Mouse (Mus musculus) ZHBTc4 (cell line): Measurements from ENCODE around the gene Olfr1341.

ENCODE experiments used
- DNase-seq: peaks from one replicate; pipeline ENCODE4 v3.0.0-alpha.2; 2011; ENCODE audit warnings: low read depth, low spot score

Gene Olfr1341

DNA sequence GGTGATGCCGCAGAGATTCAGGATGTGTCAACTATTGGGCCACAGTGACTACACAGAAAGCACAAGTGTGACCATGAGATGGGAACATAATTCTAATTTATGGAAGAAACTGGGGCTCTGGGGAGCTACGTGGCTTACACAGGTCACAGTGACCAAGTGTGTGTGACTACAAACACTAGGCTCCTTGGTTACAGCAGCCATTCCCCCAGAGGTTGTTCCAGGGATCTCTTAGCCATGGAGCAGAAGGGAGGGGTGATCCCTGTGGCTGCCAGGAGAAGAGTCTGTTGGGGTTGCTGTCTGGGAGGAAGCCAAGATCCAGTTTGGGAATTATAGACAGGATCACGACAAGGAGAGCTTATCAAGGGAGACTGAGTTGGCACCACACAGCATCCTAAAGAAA lies at the start of gene Olfr1341:
Gene Olfr1341, plus strand, starts transcription at position 301 of the 400 bp plus-strand sequence.
- no peak for DNase-seq

DNA sequence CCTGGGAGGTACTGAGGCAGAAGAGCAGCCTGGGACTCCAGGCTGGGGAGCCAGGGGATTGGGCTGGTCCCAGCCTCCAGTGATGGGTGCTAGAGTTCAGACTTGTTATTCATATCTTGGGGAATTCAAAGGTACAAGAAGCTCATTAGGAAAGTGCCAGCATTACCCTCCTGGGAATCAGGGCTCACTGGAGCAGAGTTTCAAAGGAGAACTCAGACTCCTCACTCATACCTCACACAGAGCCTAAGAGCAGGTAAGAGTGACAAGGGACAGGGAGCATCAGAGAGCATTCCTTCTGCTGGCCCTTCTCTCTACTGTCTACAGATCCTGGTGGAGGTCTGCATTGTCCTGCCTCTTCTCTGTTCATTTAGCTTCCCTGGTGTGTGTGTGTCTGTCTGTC lies 44.7 kb upstream of the Olfr1341 start, which contains the start of gene Olfr62:
Gene Olfr62, plus strand, starts transcription at position 301 of the 400 bp plus-strand sequence.
- DNase-seq = no peak

DNA sequence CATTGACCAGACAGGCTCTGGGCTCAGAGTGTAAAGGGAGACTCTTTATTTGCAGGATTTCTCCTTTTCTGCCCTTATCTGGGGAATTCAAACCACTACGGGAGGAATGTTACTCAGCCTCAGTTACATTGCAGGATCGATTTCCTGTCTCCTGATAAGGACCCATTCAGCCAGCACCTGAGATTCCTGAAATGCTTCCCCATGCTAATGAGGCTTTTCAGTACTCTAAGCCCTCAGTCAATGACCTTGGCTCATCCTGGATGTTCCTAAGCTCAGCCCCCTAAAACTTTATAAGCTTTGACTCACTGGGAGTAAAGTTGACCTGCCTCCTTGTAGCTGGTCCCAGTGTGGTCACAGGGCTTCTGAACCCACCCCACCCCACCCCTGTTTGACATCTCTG lies 16.2 kb upstream of the Olfr1341 start:
- DNase-seq = peak; percentile 83

DNA sequence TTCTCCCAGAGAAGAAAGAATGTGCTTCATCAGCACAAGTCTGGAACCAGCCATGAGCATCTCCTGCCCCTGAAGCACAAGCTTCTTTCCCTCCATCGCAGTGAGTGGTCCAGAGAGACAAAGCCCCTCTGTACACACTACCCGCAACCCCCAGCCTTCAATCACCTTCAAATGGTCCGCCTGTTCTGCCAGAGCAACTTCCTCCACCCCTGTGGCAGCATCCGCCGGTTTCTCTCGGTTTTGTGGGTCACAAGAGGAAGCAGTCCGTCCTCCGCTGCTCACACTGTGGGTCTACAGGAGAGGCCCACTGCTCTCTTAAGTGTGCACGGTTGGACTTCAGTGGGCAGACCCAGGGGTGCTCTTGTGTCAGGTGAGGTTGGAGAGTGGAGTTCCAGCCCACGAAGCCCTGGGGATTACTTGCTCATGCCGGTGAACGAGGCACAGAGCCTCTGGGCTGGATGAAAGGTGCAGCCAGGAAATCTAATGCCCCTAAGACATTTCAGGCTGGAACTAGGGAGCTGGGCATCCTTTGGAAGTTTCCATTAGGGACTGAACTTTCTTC lies 10.8 kb upstream of the Olfr1341 start, which contains the start of gene Olfr1342:
Gene Olfr1342, minus strand, starts transcription at position 345 of the 562 bp plus-strand sequence.
- no peak for DNase-seq

DNA sequence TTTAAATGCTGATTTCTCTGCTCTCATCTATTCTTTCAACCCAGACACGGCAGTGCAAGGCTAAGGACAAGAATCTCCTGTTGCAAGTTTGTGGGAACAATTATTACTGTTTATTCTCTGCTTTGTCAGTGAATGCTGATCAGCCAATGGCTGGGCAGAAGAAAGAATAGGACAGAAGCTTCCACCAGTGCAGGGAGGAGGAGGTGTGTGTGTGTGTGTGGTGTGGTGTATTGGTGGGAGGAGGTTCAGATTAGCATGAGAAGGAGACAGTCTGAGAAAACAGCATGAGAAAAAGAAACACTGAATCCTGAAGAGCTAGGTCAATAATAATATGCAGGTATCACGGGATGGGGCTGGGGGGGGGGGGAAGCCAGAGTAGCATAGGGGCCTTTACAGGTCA lies 9.5 kb upstream of the Olfr1341 start:
- DNase-seq = no peak

DNA sequence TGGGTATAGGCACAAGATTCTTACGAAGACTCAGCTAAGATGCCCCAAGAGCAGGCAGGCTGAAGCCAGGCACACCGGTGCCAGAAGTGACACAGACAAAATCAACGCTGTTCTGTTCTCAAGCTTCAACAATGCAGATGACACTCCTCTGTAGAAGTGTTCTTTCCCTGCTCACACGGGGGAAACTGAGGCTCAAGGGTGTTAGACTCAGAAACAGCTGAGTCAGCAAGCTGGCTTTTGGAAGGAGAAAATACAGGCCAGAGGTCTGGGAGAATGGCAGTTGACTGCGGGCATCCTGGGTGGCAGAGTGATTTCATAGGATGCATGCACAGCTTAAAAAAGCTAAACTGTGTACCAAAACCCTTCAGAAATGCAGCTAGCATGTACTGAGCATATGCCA lies 4.8 kb downstream of the Olfr1341 start:
- no peak for DNase-seq

DNA sequence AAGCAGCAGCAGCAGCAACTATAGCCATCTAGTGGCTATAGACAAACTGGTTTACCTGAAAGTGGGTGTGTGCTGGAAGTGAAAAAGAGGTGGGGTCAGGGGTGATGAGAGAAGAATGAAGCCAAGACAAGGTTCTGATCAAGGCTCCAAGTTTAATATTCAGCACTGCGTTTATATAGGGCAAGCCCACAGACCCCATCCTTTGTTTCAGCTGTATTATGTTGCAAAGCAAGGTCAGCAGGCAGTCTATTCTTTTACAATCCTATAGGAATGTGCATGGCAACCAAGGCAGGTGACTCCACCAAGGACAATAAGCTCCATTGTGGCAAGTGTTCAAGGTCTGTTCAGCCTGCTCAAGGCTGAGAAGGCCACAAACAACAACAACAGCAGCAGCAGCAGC lies 8.3 kb downstream of the Olfr1341 start:
- DNase-seq = peak; percentile 85

DNA sequence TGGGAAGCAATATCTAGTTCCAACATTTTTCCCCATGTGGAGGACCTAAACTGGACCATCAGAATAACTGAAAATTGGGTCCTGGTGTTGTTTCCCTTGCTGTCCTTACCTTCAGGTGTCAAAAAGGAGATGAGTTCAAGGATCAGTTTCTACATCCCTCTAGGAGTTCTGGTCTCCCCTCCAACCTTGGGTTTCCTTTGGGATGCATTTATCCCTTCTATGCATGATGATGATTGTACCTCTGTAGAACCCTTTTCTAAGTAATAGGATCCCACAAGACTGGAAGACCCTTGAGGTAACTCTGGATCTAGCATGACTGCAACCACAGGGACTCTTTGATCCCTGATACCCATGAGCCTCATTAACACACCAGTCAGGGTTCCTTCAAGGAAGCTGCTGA lies 16.5 kb downstream of the Olfr1341 start, which contains the start of gene Olfr1340:
Gene Olfr1340, plus strand, starts transcription at position 301 of the 400 bp plus-strand sequence.
- DNase-seq = no peak

DNA sequence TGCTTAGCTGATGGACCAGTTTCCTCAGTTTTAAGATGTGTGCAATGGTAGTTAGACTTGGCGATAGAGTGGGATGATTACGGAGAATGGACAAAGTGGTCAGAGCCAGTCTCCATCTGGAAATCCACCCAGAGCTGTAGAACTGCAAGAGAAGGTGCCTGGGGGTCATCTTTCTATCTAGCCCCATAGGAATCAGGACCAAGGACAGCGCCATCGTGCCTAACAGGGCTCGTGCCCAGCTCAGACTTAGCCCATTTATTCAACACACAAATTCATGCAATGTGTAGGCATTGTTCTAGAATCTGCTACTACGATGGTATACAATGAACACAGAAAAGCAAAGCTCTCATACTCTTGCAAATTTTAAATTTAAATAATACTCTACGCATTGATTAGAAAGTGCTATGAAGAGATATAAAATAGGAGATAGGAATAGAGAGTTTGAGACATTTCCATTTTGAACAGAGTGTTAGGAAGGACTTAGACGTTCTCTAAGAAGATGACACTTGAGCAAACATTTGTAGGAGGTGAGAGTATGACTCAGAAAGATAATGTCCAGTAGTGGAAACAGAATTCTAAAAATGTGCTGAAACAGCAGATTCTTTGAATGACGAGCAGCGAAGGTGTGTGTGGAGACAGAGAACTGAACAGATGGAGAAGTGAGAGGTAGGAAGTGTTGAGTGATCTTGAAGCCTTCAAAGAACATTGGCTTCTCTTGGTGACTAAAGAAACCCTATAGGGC lies 18.6 kb downstream of the Olfr1341 start:
- peak; percentile 58 for DNase-seq

DNA sequence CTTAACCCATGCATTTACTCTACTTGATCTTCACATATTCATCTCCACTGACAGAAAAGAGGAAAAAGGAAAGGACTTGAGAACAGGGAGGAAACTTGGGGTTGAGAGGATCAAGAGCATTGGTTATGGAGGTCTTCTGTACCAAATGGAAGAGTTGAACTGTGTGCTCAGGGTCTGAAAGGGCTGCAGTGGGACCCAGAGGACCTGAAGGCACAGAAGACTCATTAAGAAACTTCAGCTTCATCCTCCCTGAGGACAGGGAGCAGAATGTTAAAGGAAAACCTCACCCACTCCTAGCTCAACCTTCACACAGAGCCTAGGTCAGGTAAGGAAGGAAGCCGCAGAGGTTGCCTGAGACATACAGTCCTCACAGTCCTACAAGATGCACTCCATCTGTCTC lies 28.6 kb downstream of the Olfr1341 start, which contains the start of gene Olfr1339:
Gene Olfr1339, plus strand, starts transcription at position 301 of the 400 bp plus-strand sequence.
- no peak for DNase-seq

DNA sequence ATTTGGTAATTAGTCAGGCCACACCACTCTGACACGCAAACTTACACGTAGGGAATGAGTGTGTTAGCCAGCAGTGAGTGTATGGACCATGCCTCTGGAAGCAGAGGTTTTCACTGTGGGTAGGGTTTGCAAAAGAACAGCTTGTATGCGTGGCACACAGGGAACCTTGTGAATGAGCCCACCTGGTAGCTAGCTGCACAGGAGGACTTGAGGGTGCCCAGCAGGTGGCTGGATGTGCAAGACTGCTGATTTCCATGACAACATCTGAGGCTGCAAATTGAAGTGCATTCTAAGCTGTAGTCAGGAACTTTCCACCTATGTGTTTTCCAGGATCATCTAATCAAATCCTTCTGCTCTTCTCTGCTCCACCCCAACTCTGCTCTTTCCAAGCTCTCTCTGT lies 36.3 kb downstream of the Olfr1341 start:
- no peak for DNase-seq

DNA sequence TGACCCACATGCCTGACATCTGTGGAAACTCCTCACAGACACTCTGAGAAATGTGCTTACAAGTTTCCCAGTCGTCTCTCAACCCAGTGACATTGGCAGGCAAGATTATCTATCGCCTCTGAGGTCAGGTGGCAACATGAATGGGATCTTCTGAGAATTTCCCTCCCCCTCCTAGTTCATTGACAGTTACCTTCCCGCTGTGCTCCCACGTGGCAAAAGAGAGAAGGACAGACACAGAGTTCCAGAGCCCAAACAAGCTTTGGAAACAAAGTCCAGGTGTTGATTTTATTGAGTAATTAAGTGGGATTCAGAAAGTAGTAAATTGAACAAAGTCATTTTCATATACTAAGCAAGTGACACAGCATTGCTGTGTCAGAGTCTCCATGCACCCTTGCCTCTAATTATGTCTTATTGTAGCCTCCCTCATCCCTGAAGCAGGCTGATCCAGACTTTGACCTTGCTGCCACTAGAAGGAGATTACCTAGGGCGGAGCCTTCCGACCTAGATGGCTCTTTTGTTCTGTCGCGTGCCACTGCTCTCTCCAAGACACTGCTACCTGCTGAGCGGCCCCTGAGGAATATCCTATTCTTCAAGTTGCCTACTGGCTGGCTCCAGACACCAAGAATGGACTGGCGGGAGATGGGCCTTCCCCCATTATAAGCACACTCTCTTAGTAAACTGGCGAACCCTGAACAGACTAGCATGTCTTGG lies 37.8 kb downstream of the Olfr1341 start:
- peak; percentile 98 for DNase-seq

DNA sequence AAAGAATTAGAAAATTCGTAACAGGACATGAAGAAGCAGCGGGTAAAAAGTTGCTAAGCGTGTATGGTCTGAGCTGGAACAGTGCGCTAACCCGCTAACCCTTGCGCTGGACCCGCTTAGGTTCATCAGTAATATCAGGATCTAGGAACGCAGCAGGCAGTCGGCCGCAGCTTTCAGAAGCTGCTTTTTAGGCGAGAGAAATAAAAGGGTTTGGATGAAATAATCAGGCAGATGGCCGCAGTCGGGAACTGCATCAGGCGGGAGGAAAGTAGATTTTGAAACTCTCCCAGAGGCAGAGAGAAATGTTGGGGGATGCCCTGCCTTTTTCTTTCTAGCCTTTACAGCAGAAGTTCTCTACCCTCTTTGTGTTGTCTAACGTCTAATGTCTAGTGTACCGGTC lies 38.6 kb downstream of the Olfr1341 start:
- DNase-seq = no peak

DNA sequence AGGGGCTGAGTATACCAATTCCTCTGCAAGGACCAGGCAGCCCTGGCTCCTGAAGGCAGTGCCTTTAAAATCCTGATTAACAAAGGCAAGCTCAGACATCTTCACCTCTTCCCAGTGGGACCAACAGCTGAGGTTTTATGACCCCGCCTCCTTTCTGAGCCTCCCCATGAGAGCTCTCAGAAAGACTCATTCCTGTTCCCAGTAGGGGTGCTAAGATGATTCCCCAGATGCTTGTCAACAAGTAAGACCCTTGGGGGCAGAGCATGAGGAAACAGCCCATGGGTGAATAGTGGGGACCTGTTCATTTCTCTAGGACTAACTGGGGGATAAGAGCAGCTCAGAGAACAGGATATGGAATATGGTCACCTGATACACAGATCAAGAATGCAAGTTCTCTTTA lies 55.3 kb downstream of the Olfr1341 start, which contains the start of gene Olfr1338:
Gene Olfr1338, minus strand, starts transcription at position 101 of the 400 bp plus-strand sequence.
- no peak for DNase-seq
